Mouse (Mus musculus) right cerebral cortex, postnatal 4 days (tissue): ENCODE data around the gene Inpp5d.
"Not testable (repeated sequence)": the region's sequence is repeated elsewhere in the genome, so short reads cannot be mapped to it uniquely, and the experiment has no call there.

Experiments used
- DNase-seq: peaks from one replicate; pipeline ENCODE4 v3.0.0-alpha.2; 2022

Gene Inpp5d

DNA sequence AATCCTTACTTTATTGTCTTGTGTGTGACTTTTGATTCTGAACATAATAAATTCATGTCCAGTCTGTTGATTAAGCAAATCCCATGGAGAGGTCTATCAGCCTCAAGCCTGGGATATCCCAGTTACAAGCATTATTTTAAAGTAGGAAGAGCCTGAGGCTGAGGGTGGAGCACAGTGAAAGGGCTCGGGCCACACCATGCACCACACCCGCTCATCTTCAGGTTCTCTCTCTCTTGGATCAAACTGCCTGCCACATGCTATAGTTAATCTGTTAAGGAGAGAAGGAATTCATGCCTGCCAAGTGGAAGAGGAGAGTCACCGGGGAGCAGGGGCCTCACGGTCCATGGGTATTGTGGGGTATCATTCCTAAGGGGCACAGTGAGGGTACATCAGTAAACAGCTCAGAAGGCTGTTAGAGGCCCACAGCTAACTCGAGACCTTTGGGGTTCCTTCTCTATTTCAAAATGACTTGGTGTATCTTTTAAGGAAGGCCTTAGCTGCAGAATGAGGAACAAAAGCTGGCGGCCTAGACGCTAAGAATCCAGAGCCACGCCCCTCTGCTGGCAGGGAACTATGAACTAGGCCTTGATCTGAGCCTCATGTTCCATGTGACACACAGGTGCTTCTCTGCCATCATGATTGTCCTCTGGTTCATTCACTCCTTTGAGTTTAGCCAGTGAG is 39.0 kb downstream of the Inpp5d start:
- DNase-seq, result no peak

DNA sequence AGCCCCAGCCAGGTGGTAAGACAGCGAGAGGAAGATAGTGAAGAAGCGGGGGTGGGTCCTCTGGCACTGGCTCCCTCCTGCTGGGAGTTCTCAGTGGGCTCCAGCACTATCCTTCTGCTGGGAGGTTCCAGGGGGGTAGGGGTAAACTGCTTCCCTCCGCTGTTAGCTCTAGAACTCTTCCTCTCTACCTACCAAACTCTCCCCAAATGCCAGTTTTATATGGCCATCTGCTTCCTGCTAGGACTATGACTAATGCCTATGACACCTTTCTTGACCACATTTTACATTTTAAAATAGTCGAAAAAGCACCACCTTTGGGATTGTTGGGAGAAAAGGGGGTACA is 39.5 kb downstream of the Inpp5d start:
- DNase-seq, result no peak

DNA sequence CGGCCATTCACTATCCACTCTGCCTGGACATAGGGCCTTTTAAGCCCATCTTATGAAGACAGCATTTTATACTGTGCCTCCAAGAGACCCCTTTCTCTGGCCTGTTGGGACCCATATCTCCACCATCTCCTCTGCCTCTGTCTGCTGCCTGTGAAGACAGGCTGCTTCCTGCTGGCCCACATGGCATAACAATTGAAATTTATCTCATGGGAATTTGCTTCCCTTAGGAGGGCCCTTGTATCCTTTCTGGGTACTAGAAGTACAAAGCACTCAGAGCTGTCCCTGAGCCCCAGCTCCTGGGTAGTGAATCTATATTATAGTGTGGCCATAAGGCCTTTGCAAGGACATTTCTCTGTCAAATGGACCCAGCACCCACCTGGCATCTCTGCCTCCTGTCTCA is 40.6 kb downstream of the Inpp5d start:
- DNase-seq, result no peak

DNA sequence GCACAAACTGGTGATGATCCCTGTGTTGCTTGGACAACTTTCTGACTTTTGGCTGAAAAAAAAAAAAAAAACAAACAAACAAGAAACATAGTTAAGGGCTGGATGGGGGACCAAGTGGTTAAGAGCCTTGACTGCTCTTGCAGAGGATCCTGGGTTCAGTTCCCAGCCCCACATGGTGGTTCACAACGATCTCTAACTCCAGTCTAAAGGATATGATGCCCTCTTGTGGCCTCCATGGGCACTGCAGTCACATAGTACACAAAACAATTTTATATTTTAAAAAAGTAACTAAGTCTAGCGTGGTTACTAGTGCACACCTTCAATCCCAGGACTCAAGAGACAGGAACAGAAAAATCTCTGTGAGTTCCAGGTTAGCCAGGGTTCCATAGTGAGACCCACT is 43.9 kb downstream of the Inpp5d start:
- DNase-seq, result no peak

DNA sequence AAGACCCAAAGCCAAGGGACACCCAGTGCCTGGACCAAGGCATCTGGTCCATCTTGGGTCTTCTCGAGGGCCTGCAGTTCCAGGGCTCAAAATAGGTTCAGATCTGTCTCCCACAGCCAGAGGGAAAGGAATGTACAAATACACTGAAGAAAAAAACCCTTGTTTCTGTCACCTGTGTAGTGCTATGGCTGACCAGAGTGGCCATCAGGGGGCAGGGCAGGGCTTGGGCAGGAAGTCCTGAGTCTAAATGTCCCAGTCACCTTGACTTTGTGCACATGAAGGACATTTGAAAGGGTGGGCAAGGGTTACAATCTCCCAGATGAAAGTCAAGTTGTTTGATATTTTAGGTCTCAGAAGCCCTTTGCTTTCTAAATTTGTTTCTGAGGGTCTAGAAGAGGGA is 46.9 kb downstream of the Inpp5d start:
- DNase-seq, result no peak

DNA sequence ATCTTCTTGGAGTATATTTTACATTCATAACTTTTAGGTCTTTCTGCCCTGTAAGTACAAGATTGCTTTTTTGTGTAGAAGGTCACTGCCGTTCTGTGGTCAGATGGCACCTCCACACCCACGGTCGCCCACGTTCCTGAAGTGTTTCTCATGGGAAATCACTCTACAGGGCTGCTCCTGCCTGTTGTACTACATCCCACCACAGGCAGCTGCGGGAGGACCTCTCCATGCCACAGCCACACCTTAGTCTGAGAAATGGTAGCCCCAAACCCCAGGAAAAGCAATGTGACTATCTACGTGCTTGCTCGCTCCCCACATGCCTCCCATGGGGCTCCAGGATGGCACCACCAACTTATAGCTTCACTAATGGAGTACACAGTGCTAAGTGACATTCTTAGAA is 48.2 kb downstream of the Inpp5d start:
- DNase-seq, result no peak

DNA sequence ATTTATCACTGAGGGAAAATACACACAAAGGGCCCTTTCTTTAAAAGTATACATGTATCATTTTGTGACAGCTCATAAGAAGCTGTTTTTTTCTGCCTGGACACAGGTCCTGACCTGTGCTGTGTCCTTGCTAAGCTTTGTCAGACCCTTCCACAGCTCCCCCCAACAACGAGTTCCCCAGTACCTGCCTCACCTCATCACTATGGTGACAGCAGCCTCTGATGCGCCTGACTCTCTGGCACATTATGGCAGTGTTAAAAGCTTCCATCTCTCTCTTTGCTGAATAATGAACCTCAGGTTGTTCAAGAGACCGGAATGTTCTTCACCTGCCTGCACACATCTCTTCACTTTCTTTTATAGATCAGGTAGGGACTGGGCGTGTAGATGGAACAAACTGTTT is 51.4 kb downstream of the Inpp5d start:
- DNase-seq, result no peak

DNA sequence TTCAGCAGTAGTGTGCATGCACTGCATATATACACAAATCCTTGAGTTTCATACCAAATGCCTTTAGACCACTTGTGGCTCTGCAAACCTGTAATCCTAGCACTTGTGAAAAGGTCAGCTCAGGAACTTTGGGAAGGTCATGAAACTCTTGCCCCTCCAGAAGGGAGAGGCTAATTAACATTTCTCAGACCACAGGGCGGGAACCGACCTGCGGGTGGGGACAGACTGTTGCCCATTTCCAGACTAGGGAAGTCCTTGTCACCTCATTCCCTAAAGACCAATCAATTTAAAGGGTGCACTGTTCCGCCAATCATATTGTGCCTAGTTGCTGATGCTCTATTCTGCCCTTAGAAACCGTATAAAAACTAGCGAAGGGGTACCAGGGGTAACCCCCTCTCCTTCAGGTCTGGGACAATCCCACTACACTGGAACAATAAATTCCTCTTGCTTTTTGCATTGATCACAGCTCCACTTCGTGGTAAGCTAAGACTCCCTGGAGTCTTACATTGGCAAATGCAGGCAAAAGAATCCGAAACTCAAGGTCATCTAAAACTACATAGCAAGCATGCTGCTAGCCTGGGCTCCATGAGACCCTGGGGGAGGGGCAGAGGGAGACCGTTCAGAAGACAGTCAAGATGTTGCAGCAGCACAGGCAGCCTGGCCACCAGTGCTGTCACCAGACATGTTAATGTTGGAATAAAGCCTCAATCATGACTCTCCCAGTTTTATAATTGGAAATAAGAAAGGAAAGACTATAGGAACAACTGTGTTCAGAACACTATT is 53.9 kb downstream of the Inpp5d start:
- no peak for DNase-seq

DNA sequence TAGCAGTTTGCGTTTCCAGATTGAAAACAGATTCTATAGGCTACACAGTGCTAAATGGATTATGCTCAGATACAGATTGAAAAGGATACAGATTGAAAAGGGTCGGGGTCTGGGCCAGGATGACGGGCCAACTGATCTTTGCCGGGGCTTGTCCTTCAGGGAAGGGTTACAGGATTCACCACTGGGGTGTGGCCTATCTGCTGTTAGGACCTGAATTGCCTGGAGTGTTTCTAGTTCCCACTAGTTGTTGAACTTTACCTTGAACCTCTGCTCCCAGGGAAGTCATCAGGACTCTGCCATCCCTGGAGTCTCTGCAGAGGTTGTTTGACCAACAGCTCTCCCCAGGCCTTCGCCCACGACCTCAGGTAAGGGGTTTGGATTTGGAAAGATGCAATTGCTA is 55.9 kb downstream of the Inpp5d start:
- no peak for DNase-seq

DNA sequence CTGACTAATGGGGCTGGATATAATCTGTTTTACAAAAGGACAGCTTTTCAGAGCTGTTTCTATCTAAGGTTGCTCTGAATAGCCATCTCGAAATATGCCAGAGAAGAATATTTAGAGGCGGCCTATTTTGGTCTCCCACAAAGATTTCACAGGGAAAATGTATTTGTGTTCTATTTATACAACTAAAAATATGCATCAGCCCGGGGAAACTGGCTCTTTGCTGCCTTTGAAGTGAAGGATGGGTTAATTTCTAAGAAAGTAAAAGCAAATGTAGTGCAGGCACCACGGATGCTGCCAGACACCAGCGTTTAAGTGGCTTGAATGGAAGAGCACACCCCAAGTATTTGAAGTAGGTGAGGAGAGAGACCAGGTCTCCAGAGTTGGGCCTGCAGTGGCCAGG is 59.0 kb downstream of the Inpp5d start:
- DNase-seq, result no peak

DNA sequence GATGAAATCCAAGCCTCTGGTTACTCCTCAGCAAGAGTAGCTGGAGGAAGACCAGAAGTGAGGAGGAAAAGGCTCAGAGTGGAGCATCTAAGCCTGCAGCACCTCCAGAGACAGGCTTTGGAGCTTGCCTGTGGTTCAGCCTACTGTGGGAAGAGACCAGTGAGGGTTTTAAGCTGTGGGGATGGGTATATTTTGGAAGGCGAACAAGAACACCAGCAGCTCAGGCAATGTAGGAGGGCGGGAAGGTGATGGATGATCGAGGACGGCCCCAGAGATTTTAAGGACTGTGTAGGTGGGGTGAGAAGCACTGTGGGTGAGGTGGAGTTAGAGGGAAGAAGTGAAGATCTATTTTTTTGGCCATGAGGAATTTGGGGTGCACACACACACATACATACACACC is 60.8 kb downstream of the Inpp5d start:
- DNase-seq, result no peak

DNA sequence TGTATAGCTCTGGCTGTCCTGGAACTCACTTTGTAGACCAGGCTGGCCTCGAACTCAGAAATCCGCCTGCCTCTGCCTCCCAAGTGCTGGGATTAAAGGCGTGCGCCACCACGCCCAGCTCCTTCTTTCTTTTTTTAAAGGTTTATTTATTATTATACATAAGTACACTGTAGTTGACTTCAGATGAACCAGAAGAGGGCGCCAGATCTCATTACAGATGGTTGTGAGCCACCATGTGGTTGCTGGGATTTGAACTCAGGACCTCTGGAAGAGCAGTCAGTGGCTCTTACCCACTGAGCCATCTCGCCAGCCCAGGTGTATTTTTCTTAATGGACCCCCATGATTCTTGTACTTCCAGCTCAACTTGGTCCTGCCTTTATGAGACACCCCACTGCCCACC is 62.4 kb downstream of the Inpp5d start:
- DNase-seq, result not testable (repeated sequence)

DNA sequence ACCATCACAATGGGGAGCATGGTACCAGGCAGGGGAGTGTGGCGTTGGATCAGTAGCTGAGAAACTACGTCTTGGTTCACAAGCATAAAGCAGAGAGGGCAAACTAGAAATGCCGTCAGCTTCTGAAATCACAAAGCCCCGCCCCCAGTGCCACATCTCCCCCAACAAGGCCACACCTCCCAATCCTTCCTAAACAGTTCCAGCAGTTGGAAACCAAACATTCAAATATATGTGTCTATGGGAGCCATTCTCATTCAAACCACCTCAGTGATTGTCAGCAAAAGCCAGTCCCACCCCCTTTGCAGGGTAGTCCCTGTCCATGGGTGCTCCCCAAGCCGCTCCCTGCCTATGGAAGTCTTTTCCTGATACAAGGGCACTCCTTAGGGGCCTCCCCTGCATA is 64.0 kb downstream of the Inpp5d start:
- DNase-seq, result no peak

DNA sequence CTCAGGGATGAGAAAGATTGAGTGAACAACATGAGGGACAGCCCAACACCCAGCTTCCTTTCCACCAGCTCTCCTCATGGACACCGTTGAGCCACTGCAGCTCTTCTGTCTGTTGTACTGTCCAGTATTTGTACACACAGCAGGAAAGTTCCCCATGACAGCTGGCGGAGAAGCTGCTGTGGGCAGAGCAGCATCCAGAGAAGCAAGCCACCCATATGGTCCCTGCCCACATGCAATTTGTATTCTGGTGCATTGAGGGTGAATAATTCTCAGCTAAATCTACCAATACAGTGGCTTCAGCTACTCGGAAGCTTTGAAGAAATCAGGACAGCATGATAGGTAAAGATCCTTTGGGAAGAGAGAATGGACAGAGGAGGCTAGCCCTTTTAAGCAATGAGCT is 64.7 kb downstream of the Inpp5d start:
- no peak for DNase-seq

DNA sequence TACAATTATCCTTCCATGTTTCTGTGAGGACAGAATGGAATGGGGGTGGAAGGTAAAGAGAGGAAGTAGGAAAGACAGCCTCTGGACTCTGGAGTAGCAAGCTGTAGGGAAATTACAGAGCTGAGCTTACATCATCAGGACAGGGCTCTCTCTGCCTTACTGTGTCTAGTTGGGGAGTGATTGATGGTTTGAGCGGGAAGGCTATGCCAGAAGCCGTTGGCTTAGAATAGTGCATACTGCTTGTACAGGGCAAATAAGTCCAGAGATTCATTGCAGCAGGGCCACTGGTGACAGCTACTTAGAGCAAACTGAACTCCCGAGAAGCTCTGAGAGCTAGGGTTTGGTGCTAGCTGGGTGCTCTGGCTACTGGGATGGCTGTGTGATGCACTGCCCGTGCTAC is 66.2 kb downstream of the Inpp5d start:
- no peak for DNase-seq

DNA sequence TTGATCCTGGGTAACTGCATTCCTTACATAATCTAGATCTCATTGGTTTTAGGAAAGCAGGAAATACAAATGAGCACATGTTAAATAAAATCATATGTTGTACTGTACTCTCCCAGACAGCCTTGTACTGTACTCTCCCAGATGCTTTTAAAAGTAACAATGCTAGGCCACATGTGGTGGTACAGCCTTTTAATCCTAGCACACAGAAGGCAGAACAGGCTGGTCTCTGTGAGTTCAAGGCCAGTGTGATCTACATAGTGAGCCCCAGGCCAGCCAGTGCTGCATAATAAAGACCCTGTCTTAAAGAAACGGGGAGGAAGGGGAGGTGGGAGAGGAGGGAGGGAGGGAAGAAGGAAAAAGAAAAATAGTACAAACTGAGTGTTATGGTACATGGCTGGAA is 66.9 kb downstream of the Inpp5d start:
- DNase-seq, result no peak

DNA sequence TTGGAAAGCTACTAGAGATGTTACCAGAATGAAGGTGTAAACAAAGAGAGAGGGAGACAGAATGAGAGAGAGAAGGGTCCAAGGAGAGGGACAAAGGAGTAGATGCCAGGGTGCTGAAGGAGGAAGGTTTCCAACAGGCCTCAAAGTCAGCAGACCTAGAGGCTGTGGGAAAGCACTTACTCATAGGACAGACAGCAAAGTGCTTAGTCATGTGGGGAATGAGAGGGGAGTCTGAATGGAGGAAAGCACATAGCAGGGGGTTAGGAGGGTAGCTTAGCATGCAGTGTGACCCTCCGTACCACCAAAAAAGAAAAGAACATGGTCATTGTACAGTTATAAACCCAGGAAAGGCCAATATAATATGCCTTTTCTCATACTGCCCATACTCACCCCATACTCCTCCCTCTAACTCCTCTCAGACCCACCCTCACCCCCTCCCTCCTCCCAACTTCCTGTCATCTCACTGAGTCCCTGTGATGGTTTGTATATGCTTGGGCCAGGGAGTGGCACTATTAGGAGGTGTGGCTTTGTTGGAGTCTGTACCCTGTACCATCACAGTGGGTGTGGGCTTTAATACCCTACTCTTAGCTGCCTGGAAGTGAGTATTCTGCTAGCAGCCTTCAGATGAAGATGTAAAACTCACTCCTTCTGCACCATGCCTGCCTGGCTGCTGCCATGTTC is 69.7 kb downstream of the Inpp5d start:
- no peak for DNase-seq

DNA sequence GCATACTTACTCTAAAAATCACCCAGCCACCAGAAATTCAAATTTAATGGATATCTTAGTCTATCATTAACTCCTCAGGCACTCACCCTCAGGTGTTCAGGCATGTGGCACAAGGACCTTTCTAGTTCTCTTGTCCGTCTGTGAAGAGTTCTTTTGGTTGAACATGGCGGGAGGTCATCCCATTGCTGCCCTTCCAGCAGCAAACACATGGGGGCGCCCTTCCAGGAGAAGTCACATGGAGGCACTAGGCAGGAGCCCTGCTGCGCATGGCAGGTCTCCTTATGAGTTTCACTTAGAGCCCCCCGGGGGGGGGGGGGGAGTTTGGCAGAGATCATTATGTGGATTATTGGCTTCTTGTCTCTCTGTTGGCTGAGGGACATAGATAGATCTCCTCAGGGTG is 76.2 kb downstream of the Inpp5d start:
- DNase-seq, result no peak

DNA sequence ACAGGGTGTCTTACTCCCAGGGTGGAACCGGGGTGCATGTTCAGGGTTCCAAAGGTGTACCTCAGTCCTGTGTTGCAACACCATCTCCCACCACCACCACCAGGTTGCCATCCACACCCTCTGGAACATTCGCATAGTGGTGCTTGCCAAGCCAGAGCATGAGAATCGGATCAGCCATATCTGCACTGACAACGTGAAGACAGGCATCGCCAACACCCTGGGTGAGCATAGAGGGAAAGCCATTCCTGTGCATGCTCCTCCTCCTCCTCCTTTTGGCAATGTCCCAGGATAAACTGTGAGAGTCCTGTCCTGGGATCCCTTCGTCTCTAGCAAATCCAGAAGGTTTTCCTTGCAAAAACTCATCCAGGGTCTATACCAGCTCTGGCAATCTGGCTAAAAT is 77.9 kb downstream of the Inpp5d start:
- no peak for DNase-seq

DNA sequence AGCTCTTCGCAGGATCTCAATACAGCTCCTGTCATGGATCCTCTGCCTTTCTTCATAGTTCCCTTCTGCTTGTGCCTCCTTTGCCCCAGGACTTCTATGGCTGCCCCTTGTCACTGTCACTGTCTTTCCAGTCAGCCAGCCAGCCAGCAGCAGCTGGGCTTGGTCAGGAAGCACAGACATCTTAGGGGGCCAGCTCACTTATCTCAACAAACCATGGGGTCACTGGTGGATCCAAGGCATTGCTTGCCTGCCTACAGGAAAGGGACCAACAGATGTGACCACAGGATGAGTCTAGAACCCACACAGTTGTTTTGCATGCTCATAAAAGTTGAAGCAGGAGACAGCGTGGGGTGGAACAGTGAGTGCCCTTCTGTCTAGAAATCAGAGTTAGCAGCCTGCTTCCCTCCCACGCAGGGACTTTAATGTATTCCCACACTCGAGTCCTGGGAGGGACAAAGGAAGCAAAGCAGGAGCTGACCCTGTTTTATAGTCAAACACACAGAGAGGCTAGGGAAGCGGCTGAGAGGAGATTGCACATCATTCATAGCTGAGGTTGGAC is 79.9 kb downstream of the Inpp5d start:
- no peak for DNase-seq

DNA sequence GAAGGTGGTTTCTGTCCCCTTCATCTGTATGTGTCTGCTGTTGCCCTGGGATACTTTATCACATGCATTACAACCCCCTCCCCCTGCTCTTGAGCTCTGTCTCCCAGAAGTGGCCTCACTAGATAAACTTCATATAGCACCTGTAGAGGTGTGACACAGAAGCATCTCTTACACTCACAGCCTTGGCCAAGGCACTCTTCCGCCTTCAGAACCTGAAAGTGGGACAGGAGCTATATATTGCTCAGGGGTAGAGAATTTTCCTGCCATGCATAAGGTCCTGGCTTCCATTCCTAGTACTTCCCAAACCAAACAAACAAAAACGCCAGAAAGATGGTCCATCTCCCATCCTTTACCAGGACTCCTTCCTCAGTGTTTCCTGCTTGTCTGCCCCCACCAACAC is 84.1 kb downstream of the Inpp5d start:
- DNase-seq, result no peak

DNA sequence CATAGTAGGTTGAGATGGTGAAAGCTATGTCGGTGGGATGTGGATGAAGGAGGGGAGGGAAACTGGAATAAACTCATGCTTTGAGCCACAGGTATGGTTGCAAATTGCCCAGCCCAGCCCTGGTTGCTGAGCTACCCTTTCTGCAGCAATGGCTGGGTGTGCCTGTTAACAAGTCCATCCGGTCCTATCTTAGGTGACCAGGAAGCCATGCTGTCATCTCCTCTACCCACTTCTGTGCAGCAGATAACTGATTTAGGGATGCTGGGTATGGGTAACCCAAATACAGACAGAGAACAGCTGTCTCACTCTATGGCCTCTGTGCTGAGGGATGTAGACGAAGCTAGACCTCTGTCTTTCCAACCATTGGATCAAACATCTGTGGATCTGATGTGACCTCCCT is 86.2 kb downstream of the Inpp5d start:
- no peak for DNase-seq

DNA sequence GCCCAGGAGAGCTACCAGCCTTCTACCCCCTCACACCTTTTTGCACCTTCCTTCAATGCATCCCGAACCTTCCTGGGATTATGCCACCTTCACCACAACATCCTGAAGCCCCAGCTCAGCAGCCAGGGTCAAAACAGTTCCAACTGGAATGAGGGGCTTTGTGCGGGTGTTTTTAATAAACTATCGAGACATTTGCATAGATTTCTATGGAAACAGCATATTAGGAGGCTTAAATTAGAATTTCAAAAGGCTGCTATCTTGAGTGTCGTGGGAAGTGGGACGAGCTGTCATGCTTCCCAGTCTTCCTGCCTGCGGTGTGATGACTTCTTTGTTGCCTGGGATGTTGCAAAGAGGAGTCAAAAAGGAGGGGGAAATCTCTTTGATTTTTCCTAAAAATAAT is 88.9 kb downstream of the Inpp5d start:
- no peak for DNase-seq

DNA sequence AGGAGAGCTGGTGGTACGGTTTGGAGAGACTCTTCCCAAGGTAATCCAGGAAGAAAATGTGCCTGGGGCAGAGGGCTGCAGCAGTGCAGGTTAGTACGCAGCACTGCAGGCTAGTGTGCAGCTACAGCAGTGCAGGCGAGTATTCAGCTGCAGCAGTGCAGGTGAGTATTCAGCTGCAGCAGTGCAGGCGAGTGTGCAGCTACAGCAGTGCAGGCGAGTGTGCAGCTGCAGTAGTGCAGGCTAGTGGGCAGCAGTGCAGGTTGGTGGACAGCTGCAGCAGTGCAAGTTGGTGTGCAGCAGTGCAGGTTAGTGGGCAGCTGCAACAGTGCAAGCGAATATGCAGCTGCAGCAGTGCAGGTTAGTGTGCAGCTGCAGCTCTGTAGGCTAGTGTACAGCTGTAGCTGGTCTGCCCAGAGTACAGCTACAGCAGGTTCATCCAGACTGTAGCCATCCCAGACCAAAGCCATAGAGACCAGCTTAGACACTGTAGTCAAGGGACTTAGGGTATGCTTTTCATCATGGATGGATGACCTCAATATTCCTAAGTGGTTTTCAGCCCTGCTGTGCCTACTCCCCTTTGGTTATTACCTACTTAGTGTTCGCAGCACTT is 89.7 kb downstream of the Inpp5d start:
- DNase-seq, result no peak
